Mouse (Mus musculus) MEL (cell line): ENCODE results near the gene Minos1.

ENCODE experiments used
- CTCF ChIP-seq, 3 experiments: IDR thresholded peaks in 2 of 3; conservative IDR thresholded peaks in 1 of 3; 2 replicates each; pipeline ENCODE4 v1.5.1; 2011 to 2012; ENCODE audit warnings: low read length in 3 of 3, low read depth in 2 of 3, mild to moderate bottlenecking in 2 of 3, improper control_type of control experiment in 1 of 3, inconsistent platforms in 1 of 3, mixed read lengths in 1 of 3, moderate library complexity in 1 of 3; ENCODE audit not compliant: control insufficient read depth in 1 of 3, insufficient read depth in 1 of 3, poor library complexity in 1 of 3, severe bottlenecking in 1 of 3
- ETS1 ChIP-seq: IDR thresholded peaks from 2 replicates; pipeline ENCODE4 v1.6.1; 2012; ENCODE audit warnings: low read depth, mild to moderate bottlenecking, inconsistent platforms, low read length, improper control_type of control experiment, moderate library complexity
- MAX ChIP-seq: IDR thresholded peaks from 2 replicates; pipeline ENCODE4 v1.6.1; 2011; ENCODE audit warnings: low read length, improper control_type of control experiment
- NELFE ChIP-seq: IDR thresholded peaks from 2 replicates; pipeline ENCODE4 v1.6.1; 2011; ENCODE audit warnings: low read depth, low read length, improper control_type of control experiment
- UBTF ChIP-seq: IDR thresholded peaks from 2 replicates; pipeline ENCODE4 v1.6.1; 2012; ENCODE audit warnings: low read depth, mild to moderate bottlenecking, inconsistent platforms, low read length, improper control_type of control experiment, moderate library complexity, borderline replicate concordance; ENCODE audit not compliant: insufficient read depth
- ZMIZ1 ChIP-seq: IDR thresholded peaks from 2 replicates; pipeline ENCODE4 v1.6.1; 2012; ENCODE audit warnings: low read depth, mild to moderate bottlenecking, inconsistent platforms, low read length, improper control_type of control experiment, moderate library complexity

DNA sequence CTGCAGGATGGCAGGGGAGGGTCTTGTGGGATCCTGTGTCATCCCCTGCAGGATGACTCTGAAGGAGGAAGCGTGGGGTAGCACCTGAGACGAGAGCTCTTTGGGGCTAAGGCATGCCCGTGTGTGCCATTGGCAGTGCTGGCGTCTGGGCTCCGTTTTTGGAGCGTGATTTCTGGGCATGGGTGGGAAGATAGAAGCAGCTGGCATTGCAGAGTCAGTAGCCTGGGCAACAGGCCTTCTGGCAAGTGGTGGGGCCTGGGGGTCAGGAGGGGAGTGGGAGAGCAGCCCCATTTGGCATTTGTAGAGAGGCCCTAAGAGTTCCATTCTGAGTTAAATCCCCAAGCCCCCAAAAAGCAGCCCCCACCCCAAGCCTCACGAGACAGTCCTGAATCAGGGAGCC, 78.1 kb downstream of the Minos1 start:
- TF ChIP-seq UBTF (no peak), MAX (no peak), ZMIZ1 (no peak), CTCF (IDR thresholded peaks at IDR 0.05 in 2 of 3, conservative IDR thresholded peaks at IDR 0.05 in 1 of 3; ENCODE audit: control insufficient read depth in 1 of 3, insufficient read depth in 1 of 3, low read depth in 2 of 3, low read length in 3 of 3, poor library complexity in 1 of 3, severe bottlenecking in 1 of 3) (no peak), ETS1 (no peak), NELFE (no peak)
